Mouse (Mus musculus) hematopoietic stem cell, adult 5-6 weeks (primary cell): Measurements from ENCODE around the gene Coq9. TPM values are rescaled to one million over a fixed set of nuclear protein-coding genes. Genes with fewer than 3 reads are reported as not detected.

ENCODE experiments used
- ATAC-seq, 2 experiments: fragments of 125-278 bp in 1 of 2; replicated peaks in 1 of 2; 2 replicates each; pipeline ENCODE4 v1.8.0; 2016 to 2017; ENCODE audit warnings: inconsistent platforms in 2 of 2, mild to moderate bottlenecking in 2 of 2, moderate number of reproducible peaks in 2 of 2, low read depth in 1 of 2, moderate TSS enrichment in 1 of 2; ENCODE audit not compliant: low FRiP score in 2 of 2, poor library complexity in 2 of 2, severe bottlenecking in 2 of 2, insufficient read depth in 1 of 2, low TSS enrichment in 1 of 2
- total RNA-seq: library from RNA; stranded (forward); fragments of 172-1452, 232-1000 nt; gene quantifications from 2 replicates; pipeline ENCODE4 v1.2.3, GENCODE M21; 2017

Gene Coq9
- total RNA-seq, 1 experiment from 2014 or later, result 39.4 TPM

DNA sequence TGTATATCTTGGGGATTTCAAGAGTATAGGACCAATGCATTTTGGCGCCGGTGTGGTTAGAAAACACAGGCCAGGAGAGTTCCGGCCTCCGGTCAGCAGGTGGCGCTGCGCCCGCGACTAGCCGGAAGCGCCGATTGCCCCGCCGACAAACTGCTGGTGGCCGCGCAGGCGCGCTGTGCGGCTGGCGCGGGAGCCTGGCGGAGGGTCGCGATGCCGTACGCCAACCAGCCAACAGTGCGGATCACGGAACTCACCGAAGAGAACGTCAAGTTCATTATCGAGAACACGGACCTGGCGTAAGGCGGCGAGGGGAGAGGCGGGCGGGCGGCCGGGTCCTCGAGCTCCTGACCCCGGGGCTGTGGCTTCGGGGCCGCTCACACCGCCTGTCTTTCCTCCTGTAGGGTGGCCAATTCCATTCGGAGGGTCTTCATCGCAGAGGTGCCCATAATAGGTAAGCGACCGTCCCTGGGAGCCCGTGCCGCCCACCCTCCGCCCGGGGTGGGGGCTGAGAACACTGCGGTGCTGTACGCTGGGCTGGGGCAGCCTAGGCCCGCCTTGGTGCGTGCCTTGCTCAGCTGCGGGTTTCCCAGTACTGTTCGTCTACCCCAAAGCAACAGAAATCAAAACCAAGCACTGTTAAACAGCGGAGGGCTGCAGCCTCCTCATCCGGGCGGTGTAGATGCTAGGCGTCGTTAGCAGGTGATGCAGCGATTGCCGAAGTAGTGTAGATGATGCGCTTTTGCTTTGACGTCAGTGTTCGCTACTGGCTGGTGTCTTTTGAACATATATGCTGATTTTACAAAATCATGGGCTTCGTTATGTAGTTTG is 19.4 kb downstream of the Coq9 start, which contains the start of gene Polr2c:
Gene Polr2c (plus strand): TSS at position 105 of the 828 bp plus-strand sequence.
- ATAC-seq, result peak; percentile 74 to 83

DNA sequence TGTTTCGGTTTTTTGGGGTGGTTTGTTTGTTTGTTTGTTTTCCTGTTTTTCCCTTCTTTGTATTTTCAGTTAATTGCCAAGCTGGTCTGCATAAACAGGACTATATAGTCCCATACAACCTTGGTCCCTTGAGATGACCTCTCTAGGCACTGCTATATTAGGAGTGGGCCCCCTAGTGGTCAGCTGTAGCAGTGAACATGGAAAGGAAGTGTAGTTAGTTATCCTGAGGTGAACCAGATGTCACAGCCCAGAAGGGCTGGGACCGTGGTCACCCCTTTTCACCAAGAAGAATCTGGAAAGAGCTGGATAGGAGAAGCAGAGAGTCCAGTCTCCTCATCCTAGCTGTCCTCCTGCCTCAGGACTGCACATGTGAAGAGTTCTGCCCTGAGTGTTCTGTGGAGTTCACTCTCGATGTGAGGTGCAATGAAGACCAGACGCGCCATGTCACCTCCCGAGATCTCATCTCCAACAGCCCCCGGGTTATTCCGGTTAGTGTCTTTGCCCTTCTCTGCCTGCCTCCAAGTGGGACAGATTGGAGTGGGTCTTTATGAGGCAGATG is 23.3 kb downstream of the Coq9 start:
- ATAC-seq, result peak; percentile 60 to 63; a peak in 2 of 4 replicates

DNA sequence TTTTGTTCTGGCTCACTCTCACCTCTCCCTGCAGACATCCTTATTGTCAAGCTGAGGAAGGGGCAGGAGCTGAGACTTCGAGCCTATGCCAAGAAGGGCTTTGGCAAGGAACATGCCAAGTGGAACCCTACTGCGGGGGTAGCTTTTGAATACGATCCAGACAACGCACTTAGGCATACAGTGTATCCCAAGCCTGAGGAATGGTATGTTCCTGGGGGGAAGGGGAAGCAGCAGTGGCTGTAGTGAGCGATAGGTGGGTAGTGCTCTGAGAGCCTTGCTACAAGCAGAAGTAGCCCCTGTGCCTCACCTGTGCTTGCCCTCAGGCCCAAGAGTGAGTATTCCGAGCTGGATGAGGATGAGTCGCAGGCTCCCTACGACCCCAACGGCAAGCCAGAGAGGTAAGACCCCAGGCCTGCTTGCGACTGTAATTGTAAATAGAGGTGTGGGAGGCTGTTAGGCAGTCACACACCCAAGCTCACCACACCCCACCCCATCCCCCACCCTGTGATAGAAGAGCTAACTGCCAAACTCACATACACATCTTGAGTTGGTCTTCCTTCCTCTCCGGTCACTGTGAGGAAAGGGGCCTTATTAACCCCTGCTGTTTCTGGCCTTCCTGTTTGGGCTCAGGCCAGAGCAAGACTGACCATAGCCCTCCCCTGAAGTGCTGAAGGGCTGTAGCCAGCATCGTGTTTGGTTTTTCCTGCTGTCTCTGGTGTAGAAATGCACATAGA is 24.5 kb downstream of the Coq9 start:
- no peak for ATAC-seq

DNA sequence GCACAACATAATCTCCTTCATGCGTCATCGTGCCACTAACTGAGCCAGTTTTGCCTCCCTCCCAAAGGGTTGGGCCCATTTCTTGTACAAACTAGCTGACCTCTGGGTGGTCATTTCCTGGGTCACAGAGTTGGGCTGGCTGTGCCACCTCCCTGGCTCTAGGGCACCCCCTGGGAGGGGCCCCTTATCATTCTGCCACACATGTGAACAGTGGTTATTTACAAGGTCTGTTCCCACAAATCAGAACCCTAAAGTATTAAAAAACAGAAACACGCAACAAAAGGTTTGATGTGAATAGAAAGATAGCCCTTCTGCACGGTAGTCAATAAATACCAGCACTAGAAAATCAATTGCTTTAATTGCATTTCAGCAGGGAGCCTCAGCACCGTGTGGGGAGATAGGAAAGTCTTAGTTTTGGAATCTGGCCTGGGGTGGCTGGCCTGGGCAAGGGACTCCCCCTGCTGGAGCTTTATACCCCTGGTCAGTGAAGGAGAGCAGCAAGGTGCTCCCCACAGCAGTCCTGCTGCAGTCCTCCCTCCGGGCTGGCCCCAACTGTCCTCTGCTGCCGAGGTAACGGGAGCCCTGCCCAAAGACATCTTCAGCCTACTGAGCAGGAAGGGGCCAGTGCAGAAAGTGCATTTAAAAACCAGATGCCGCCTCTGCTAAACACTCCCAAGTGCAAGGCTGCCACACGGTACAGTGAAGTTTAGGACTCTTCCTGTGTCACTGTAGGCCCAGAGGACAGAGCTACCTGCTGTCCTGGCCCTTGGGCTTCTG is 26.0 kb downstream of the Coq9 start:
- ATAC-seq, result no peak

DNA sequence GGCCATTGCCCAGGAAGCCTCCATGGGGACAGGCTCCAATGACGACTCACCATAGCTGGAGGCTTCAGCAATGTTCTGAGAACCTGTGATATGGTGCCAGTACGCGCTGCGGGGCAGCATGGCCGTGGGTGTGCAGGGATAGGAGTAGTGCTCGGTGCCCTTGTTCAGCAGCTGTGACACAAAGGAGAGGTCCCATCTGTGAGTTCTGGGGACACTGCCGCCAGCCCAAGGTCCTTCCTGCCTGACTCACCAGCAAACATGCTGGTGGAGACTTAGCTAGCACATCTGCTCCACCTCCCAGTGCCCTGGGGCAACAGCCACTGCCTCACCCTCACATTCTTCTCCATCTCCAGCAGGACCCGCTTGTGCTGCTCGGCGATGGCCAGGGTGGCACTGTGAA is 27.2 kb downstream of the Coq9 start:
- ATAC-seq, result no peak

DNA sequence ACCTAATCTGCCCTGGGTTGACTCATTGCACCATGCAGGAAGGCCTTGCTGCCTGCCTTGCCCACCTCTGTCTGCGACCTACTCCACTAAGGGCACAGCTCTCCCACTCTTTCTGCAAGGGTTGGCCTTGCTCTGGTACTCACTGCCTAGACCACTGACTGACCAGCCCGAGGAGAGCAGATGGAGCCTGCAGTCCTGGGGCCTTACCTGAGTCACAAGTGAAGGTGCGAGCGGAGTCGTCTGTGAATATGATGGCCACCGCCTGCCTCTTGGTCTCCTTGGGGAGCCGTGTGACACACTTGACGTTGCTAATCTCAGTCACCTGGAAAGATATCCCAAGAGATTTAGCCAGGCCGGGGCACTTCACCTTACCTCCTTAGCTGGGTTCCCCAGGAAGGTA is 28.8 kb downstream of the Coq9 start:
- ATAC-seq, result no peak

DNA sequence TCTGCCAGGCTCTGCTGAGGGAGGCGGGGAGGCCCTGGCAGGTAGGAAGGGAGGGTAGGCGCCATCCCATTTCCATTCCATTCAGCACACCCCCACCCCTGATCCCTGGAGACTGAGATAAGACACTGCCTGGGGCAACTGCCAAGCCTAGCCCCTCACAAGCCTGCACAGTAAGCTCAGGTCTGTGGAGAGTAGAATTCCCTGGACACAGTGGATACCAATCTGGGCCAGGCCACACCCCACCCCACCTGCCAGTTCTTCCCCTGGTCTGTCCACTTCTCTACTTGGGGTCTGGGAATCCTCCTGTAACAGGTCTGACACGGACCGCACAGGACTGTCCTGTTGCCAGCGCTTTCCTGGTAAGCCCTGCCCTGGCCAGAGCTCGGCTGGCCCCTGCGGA is 31.0 kb downstream of the Coq9 start:
- no peak for ATAC-seq

DNA sequence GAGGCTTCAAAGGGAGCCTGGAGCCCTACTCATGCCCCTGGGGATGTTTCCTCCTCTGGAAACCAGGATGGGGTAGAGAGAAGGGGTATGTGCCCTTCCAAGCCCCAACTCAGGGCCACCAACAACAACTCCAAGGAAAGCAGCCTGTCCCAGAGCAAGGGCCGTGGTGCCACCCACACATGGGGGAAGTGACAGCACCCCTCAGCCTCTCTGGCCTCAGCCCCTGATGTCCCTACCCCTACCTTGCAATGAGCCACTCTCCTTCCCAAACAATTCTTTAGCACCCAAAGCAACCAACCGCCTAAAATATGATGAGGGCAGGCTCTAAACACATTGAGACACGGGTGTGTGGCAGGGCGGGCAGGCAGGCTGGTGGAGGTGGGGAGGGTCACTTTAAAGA is 31.9 kb downstream of the Coq9 start:
- ATAC-seq, result no peak

DNA sequence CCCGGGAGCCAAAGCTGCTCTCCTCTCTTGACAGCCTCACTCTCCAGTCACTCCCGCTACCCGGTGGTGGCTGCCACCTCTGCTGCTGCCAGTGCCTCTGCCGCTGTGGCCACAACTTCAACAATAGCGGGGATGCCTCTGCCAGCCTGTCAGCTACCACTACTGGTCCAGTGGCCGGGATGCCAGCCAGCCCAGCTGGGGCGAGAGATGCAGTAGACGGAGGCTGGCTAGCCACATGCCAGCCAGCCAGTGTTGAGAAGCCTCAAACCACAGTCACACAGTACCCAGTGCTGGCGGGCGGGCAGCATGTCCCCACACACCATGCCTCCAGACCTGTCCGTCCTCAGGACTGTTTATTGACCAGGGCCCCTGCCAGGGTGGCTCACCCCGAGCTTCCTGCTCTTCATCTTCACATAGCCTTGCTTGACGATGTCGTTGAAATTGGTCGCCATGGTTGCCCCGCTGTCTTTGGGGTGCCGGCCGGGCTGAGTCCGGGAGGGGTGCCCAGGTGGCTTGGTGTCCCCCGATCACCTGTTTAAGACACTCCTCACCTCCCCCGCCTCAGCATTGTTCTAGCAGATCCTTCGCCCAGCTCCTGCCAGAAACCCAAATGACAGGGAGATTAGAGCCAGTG is 32.5 kb downstream of the Coq9 start:
- ATAC-seq, result peak; percentile 42 to 55

DNA sequence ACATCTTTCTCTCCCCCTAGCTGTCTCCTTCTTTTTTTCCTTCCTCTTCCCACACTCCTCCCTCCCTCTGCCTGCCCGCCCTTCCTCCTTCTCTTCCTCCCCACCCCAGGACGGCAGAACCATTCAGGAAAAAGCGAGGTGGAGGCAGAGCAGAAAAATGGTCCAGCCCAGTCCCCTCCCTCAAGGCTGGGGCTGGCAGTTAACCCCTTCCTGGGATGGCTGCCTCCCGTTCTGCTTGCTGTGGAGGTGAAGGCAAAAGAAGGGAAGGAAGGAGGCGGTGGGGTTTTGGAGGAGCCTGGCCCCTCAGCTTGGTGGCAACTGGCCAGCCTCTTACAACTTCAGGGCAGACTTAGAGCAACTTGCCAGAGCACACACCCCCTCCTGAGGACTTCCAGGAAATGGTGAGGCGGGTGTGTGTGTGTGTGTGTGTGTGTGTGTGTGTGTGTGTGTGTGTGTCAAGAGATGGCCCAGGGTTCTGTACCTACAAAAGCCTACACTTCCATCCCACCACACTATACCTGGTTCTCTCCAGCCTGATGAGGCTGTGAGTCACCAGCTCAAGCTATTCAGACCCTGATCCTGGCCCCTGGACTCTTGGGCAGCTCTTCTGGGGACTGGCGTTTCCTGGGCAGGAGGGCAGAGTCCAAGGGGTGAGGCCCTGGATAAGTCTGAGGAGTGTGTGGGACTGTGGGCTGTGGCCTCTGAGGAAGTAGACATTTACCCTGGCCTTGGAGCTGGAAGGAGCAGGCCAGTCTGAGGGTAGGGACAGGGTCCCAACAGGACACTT is 33.2 kb downstream of the Coq9 start:
- no peak; a peak in 1 of 4 replicates for ATAC-seq

DNA sequence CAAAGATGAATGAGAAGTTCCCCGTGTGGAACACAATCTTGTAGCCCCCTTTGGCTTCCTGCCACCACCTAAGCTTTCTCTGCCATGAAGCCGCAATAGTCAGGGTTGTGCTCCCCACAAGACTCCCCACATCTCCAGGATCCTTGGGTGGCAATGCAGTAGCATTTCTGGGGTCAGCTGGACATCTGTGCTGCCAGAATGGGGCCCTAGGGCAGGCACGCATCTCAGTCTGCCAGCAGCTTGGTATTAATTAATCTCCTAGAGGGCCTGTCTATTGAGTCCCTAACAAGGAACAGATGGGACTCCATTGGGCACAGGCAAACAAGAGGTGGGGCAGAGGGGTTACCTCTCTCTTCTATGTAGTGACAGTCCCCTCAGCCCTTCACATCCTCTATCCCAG is 34.0 kb downstream of the Coq9 start:
- no peak for ATAC-seq

DNA sequence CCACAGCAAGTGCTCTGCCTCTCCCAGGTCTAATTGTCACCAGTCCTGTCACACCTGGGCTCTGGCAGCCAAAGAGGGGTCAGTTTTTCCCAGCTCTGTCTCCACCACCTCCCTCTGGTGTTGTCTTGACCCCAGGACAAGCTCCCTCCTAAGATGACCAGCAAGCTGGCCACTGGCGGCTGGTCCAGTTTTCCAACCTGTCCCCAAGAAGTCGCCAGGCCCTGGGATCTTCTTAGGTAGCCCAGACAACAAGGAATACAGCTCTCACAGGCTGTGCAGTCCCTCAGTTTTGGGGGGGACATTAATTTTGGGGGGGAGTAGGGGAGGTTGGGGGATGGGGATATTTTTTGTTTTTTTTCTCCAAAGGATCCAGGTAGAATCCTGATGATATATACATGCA is 34.5 kb downstream of the Coq9 start:
- no peak for ATAC-seq

DNA sequence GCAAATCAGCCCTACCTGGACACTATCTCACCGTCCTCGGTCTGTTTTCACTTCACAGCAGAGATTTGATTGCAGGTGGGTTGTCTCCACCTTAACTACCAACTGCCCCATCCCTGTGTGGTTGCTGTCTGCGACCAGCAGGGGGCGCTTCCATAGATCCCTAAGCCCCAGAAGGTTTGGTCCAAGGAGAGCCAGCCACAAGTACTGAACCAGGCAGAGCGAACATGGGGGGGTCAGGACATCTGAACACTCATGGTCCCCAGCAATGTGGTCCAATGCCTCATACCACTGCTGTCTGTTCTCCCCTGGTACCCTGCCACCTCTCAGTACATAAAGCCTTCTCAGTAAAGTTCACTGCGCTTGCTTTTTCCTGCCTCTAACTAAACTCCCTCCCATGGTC is 36.2 kb downstream of the Coq9 start:
- ATAC-seq, result peak; percentile 40 to 44; a peak in 3 of 4 replicates

DNA sequence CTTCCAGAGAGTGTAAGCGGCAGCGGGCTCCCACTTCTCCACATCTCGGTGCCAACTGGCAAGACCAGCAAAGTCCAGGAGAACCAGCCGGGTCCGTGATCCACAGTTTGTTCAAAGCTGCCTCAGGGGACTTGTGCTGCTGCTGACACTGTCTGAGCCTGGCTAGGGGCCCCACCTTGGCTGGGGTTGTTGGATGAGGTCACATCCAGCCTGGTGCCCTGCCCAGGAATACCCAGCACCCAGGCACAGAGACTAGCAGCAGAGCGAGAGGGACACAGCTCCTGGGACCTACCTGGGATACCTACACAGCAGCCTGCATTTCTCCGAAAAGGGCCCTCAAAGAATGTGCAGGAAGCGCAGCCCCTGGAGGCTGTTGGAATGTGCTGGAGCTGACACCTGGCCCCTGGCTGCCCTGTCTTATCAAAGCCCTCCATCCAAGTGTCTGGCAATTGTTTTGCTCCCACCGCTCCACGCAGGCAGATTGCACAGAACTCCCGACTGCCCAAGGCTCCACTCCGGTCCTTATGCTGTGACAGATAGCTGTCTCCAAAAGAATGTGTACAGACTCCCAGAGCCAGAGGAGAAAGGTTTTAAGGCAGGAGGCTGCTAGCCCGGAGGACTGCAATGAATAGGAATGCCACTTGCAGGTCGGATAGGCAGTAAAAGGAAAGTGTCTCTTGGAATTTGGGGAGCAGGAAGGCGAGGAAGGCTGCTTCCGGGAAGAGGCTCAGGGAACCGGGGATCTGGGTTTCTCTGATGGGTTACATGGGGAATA is 37.2 kb downstream of the Coq9 start:
- ATAC-seq, result no peak

DNA sequence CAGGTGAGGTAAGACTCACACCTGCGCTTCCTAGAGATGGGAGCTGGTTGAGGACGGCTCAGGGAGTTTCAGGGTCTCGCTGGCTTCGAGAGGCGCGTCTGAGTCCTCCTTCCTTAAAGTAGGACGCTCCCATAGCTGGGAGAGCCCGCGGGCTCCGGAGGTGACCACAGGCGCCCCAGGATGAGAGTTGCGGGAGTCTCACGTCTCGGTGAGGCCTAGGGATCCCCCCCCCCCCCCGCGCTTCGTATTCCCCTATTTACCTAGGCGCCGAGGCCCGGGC is 37.7 kb downstream of the Coq9 start:
- no peak for ATAC-seq

DNA sequence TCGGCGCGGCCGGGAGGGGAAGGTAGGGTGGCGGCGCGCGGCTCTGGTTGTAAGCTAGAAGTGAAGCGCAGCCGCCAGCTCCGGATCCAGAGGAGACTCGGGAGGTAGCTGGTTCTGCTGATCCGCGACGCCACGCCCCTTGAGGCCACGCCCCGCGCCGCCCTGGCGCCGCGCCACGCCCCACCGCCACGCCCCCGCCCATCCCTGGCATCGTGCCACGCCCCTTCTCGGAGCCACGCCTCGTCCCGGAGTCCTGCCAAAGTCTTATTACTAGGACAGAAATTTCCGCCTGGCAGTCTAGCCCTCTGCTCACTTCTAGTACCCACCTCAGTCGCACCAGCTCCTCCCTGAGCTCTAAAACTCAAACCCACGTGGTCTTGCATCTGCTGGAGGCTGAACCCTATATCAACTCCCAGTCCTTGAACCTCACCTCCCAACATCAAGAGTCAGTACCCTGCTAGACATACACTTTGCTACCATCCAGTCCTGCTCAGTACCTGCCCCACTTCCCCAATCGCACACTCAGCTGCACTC is 38.1 kb downstream of the Coq9 start, which contains the start of gene Dok4:
Gene Dok4 (minus strand): TSS at position 134 of the 534 bp plus-strand sequence.
- ATAC-seq, result peak; percentile 39 to 70
